Mouse (Mus musculus) activated CD4-positive, CD25-positive, alpha-beta regulatory T cell, adult 4 months (primary cell): ENCODE data around the gene Pxk. TPM values are rescaled to one million over a fixed set of nuclear protein-coding genes. Genes with fewer than 3 reads are reported as not detected.

Experiments
- ATAC-seq: one replicate; pipeline ENCODE4 v1.8.0; 2017
- polyA plus RNA-seq, 2 experiments: library from polyadenylated mRNA; unstranded; fragments of 100-300 nt; shearing (Covaris generic); gene quantifications; one replicate each; pipeline ENCODE4 v1.2.1; 2017

Gene Pxk
- polyA plus RNA-seq, 2 experiments from 2014 or later, result 31.6 to 42.7 TPM

GRCm38 (mm10) chr14:8148842-8149241 lies 50.8 kb downstream of the Pxk start:
- no peak for ATAC-seq

GRCm38 (mm10) chr14:8151757-8152156 lies 53.7 kb downstream of the Pxk start:
- ATAC-seq, result no peak

- ATAC-seq, result no peak
These were observed 56.1 kb downstream of the Pxk start for GRCm38 (mm10) chr14:8154072-8154471.

GRCm38 (mm10) chr14:8156947-8157346 lies 58.9 kb downstream of the Pxk start:
- ATAC-seq, result peak; percentile 46

GRCm38 (mm10) chr14:8158721-8159120 lies 60.7 kb downstream of the Pxk start:
- ATAC-seq, result no peak

GRCm38 (mm10) chr14:8159141-8159540 lies 61.1 kb downstream of the Pxk start:
- ATAC-seq, result no peak

- no peak for ATAC-seq
These were observed 63.8 kb downstream of the Pxk start for GRCm38 (mm10) chr14:8161777-8162176.

- no peak for ATAC-seq
These were observed 66.5 kb downstream of the Pxk start for GRCm38 (mm10) chr14:8164463-8164862.

- ATAC-seq, result peak; percentile 95
These were observed 74.7 kb downstream of the Pxk start, which contains the start of gene Pdhb for GRCm38 (mm10) chr14:8172507-8173410. Pdhb (minus strand) TSS chr14:8173025.

GRCm38 (mm10) chr14:8173542-8174250 lies 75.7 kb downstream of the Pxk start:
- ATAC-seq, result peak; percentile 22

- no peak for ATAC-seq
These were observed 76.6 kb downstream of the Pxk start for GRCm38 (mm10) chr14:8174634-8175033.

- ATAC-seq, result no peak
These were observed 78.2 kb downstream of the Pxk start for GRCm38 (mm10) chr14:8176251-8176650.

- ATAC-seq, result no peak
These were observed 82.5 kb downstream of the Pxk start for GRCm38 (mm10) chr14:8180371-8181035.

- ATAC-seq, result no peak
These were observed 85.3 kb downstream of the Pxk start for GRCm38 (mm10) chr14:8183330-8183729.

GRCm38 (mm10) chr14:8186278-8187045 lies 88.5 kb downstream of the Pxk start:
- ATAC-seq, result no peak

- ATAC-seq, result no peak
These were observed 92.5 kb downstream of the Pxk start for GRCm38 (mm10) chr14:8190556-8190955.

- ATAC-seq, result no peak
These were observed 93.4 kb downstream of the Pxk start for GRCm38 (mm10) chr14:8191331-8191965.

GRCm38 (mm10) chr14:8192727-8193126 lies 94.7 kb downstream of the Pxk start:
- no peak for ATAC-seq

- no peak for ATAC-seq
These were observed 102.8 kb downstream of the Pxk start for GRCm38 (mm10) chr14:8200769-8201168.

GRCm38 (mm10) chr14:8201715-8202114 lies 103.7 kb downstream of the Pxk start:
- ATAC-seq, result no peak

GRCm38 (mm10) chr14:8206179-8206910 lies 108.3 kb downstream of the Pxk start:
- ATAC-seq, result no peak
